Mouse (Mus musculus) midbrain, embryonic 11.5 days (tissue): Measurements from ENCODE around the gene Spdl1. TPM values are rescaled to one million over a fixed set of nuclear protein-coding genes. Genes with fewer than 3 reads are reported as not detected.

Experiments used
- polyA plus RNA-seq: library from polyadenylated mRNA; unstranded; fragments of >200 nt; fragmentation: Nextera tagmentation; extraction: Ambion mirVana; gene quantifications from 2 replicates; pipeline ENCODE4 v1.2.1, GENCODE M21; 2014

Spdl1 gene
- polyA plus RNA-seq, 1 experiment from 2014 or later: 30.2 TPM

Other genes with a start within 250 kb of the Spdl1 start
- gene Dock2, start 49.7 kb downstream of the Spdl1 start, polyA plus RNA-seq: 0.79 and 0.94 TPM in 2 replicates